Mouse (Mus musculus) bone marrow macrophage, adult 2 months (primary cell): Measurements from ENCODE around the gene Col4a1. TPM values are rescaled to one million over a fixed set of nuclear protein-coding genes. Genes with fewer than 3 reads are reported as not detected.

Source experiments
- H3K27ac ChIP-seq: 2 replicates; pipeline ENCODE4 v1.5.1; 2012; ENCODE audit warnings: low read depth, low read length; ENCODE audit not compliant: insufficient read depth
- H3K4me1 ChIP-seq: 2 replicates; pipeline ENCODE4 v1.6.1; 2012; ENCODE audit warnings: low read length; ENCODE audit not compliant: control insufficient read depth, insufficient read depth
- H3K4me3 ChIP-seq: 2 replicates; pipeline ENCODE4 v1.5.1; 2012; ENCODE audit warnings: mild to moderate bottlenecking, low read length, moderate library complexity; ENCODE audit not compliant: insufficient read depth
- CTCF ChIP-seq: IDR thresholded peaks from 2 replicates; pipeline ENCODE4 v1.5.1; 2012; ENCODE audit warnings: low read depth, mild to moderate bottlenecking, low read length, moderate library complexity
- POLR2A ChIP-seq: IDR thresholded peaks from 2 replicates; pipeline ENCODE4 v1.6.1; 2012; ENCODE audit warnings: mild to moderate bottlenecking, low read depth, low read length, borderline replicate concordance
- polyA plus RNA-seq: library from polyadenylated mRNA; stranded (reverse); fragments of >200 nt; gene quantifications from 2 replicates; pipeline ENCODE4 v1.2.4, GENCODE M21; 2012; ENCODE audit not compliant: missing spikeins, insufficient read depth, insufficient read length

Gene Col4a1
- polyA plus RNA-seq, 1 experiment, result 7.2 TPM

GRCm38 (mm10) chr8:11285437-11285836, 27.2 kb downstream of the Col4a1 start:
- no peak overlapping the region for H3K27ac ChIP-seq
- no peak overlapping the region for H3K4me3 ChIP-seq
- no peak for TF ChIP-seq CTCF
- TF ChIP-seq POLR2A, result no peak
- no peaks in the 10 kb centered on the region for H3K4me1 ChIP-seq

- TF ChIP-seq CTCF (no peak), POLR2A (no peak)
- H3K4me1 ChIP-seq, result no peaks in the 10 kb centered on the region
Measured at GRCm38 (mm10) chr8:11283217-11283616, 29.4 kb downstream of the Col4a1 start.

GRCm38 (mm10) chr8:11282696-11283095, 29.9 kb downstream of the Col4a1 start:
- Histone ChIP-seq H3K4me1 (no peaks in the 10 kb centered on the region), H3K4me3 (no peak overlapping the region), H3K27ac (no peak overlapping the region)

More at GRCm38 (mm10) chr8:11283217-11283616, 29.4 kb downstream of the Col4a1 start:
- Histone ChIP-seq H3K4me3 (no peak overlapping the region), H3K27ac (no peak overlapping the region)

GRCm38 (mm10) chr8:11282139-11282538, 30.5 kb downstream of the Col4a1 start:
- Histone ChIP-seq H3K27ac (no peak overlapping the region), H3K4me1 (no peaks in the 10 kb centered on the region), H3K4me3 (no peak overlapping the region)
- TF ChIP-seq POLR2A (no peak), CTCF (no peak)

More at GRCm38 (mm10) chr8:11282696-11283095, 29.9 kb downstream of the Col4a1 start:
- TF ChIP-seq CTCF, result no peak
- TF ChIP-seq POLR2A, result no peak

- Histone ChIP-seq H3K4me1 (no peaks in the 10 kb centered on the region), H3K27ac (no peak overlapping the region), H3K4me3 (no peak overlapping the region)
- TF ChIP-seq CTCF (no peak), POLR2A (no peak)
Measured at GRCm38 (mm10) chr8:11280721-11281268, 31.8 kb downstream of the Col4a1 start.

GRCm38 (mm10) chr8:11279296-11279826, 33.3 kb downstream of the Col4a1 start:
- no peaks in the 10 kb centered on the region for H3K4me1 ChIP-seq
- no peak overlapping the region for H3K4me3 ChIP-seq
- H3K27ac ChIP-seq, result no peak overlapping the region
- TF ChIP-seq CTCF (no peak), POLR2A (no peak)

GRCm38 (mm10) chr8:11278101-11278611, 34.5 kb downstream of the Col4a1 start:
- TF ChIP-seq CTCF (no peak), POLR2A (no peak)
- no peaks in the 10 kb centered on the region for H3K4me1 ChIP-seq
- no peak overlapping the region for H3K27ac ChIP-seq
- no peak overlapping the region for H3K4me3 ChIP-seq

GRCm38 (mm10) chr8:11277602-11278051, 35.0 kb downstream of the Col4a1 start:
- TF ChIP-seq CTCF (no peak), POLR2A (no peak)
- Histone ChIP-seq H3K4me3 (no peak overlapping the region), H3K4me1 (no peaks in the 10 kb centered on the region), H3K27ac (no peak overlapping the region)

- H3K4me1 ChIP-seq, result no peaks in the 10 kb centered on the region
- TF ChIP-seq POLR2A (no peak), CTCF (no peak)
- no peak overlapping the region for H3K27ac ChIP-seq
- H3K4me3 ChIP-seq, result no peak overlapping the region
Measured at GRCm38 (mm10) chr8:11276286-11276685, 36.3 kb downstream of the Col4a1 start.

- Histone ChIP-seq H3K27ac (no peak overlapping the region), H3K4me1 (no peaks in the 10 kb centered on the region), H3K4me3 (no peak overlapping the region)
- TF ChIP-seq CTCF (no peak), POLR2A (no peak)
Measured at GRCm38 (mm10) chr8:11274415-11274814, 38.2 kb downstream of the Col4a1 start.
